Mouse (Mus musculus) hematopoietic stem cell, adult 5-6 weeks (primary cell): ENCODE data around the gene Grb10. TPM values are rescaled to one million over a fixed set of nuclear protein-coding genes. Genes with fewer than 3 reads are reported as not detected.

Experiments
- ATAC-seq, 2 experiments: fragments of 125-278 bp in 1 of 2; replicated peaks in 1 of 2; 2 replicates each; pipeline ENCODE4 v1.8.0; 2016 to 2017; ENCODE audit warnings: inconsistent platforms in 2 of 2, mild to moderate bottlenecking in 2 of 2, moderate number of reproducible peaks in 2 of 2, low read depth in 1 of 2, moderate TSS enrichment in 1 of 2; ENCODE audit not compliant: low FRiP score in 2 of 2, poor library complexity in 2 of 2, severe bottlenecking in 2 of 2, insufficient read depth in 1 of 2, low TSS enrichment in 1 of 2
- total RNA-seq: library from RNA; stranded (forward); fragments of 172-1452, 232-1000 nt; gene quantifications from 2 replicates; pipeline ENCODE4 v1.2.3, GENCODE M21; 2017

Gene Grb10
- total RNA-seq, 1 experiment from 2014 or later, result 23.0 TPM

GRCm38 (mm10) chr11:11898496-11898895, 140.0 kb downstream of the Grb10 start:
- ATAC-seq, result no peak

- ATAC-seq, result 0 out of 4 replicates have a peak, but pooled peaks of 1 of the 2 experiments have one; percentile 12
These were observed 140.7 kb downstream of the Grb10 start, which contains the start of gene Ddc for GRCm38 (mm10) chr11:11897645-11898357. Ddc (minus strand) TSS chr11:11898144.

GRCm38 (mm10) chr11:11895479-11895878, 143.0 kb downstream of the Grb10 start:
- ATAC-seq, result no peak

- no peak for ATAC-seq
These were observed 144.7 kb downstream of the Grb10 start for GRCm38 (mm10) chr11:11893769-11894168.

GRCm38 (mm10) chr11:11892993-11893602, 145.4 kb downstream of the Grb10 start:
- ATAC-seq, result no peak

- no peak for ATAC-seq
These were observed 146.7 kb downstream of the Grb10 start for GRCm38 (mm10) chr11:11891832-11892231.

- ATAC-seq, result no peak
These were observed 148.2 kb downstream of the Grb10 start for GRCm38 (mm10) chr11:11890139-11890741.

GRCm38 (mm10) chr11:11888727-11889126, 149.8 kb downstream of the Grb10 start:
- no peak for ATAC-seq

- no peak for ATAC-seq
These were observed 150.4 kb downstream of the Grb10 start for GRCm38 (mm10) chr11:11888051-11888450.

- peak; percentile 87 to 91 for ATAC-seq
These were observed 152.0 kb downstream of the Grb10 start for GRCm38 (mm10) chr11:11886403-11886998.

- no peak for ATAC-seq
These were observed 152.6 kb downstream of the Grb10 start for GRCm38 (mm10) chr11:11885921-11886320.

GRCm38 (mm10) chr11:11885246-11885643, 153.2 kb downstream of the Grb10 start:
- no peak for ATAC-seq

- no peak for ATAC-seq
These were observed 153.8 kb downstream of the Grb10 start for GRCm38 (mm10) chr11:11884533-11885245.

- no peak for ATAC-seq
These were observed 156.7 kb downstream of the Grb10 start for GRCm38 (mm10) chr11:11881783-11882155.

GRCm38 (mm10) chr11:11881026-11881782, 157.3 kb downstream of the Grb10 start:
- no peak for ATAC-seq
